Mouse (Mus musculus) neural tube, embryonic 14.5 days (tissue): ENCODE results near the gene Ift88. TPM values are rescaled to one million over a fixed set of nuclear protein-coding genes. Genes with fewer than 3 reads are reported as not detected.
"Not testable (repeated sequence)": the region's sequence is repeated elsewhere in the genome, so short reads cannot be mapped to it uniquely, and the experiment has no call there.

ENCODE experiments used
- ATAC-seq: fragments of 200-750 bp; cut with Nextera tagmentation; 2 replicates; pipeline ENCODE4 v1.8.0; 2017; ENCODE audit warnings: low read depth, mild to moderate bottlenecking, moderate TSS enrichment, moderate library complexity
- H3K27ac ChIP-seq: fragments of 300-500 bp; sonication (generic); 2 replicates; pipeline ENCODE4 v1.5.1; 2014; ENCODE audit warnings: low read depth, mild to moderate bottlenecking, control low read depth, low read length, moderate library complexity, mixed read lengths
- H3K27me3 ChIP-seq: fragments of 300-500 bp; sonication (generic); 2 replicates; pipeline ENCODE4 v1.6.1; 2014; ENCODE audit warnings: low read length; ENCODE audit not compliant: control insufficient read depth, insufficient read depth
- H3K36me3 ChIP-seq: fragments of 300-500 bp; sonication (generic); 2 replicates; pipeline ENCODE4 v1.6.1; 2014; ENCODE audit warnings: low read length, mixed read lengths; ENCODE audit not compliant: control insufficient read depth, insufficient read depth
- H3K4me1 ChIP-seq: fragments of 300-500 bp; sonication (generic); 2 replicates; pipeline ENCODE4 v1.6.1; 2014; ENCODE audit warnings: low read length; ENCODE audit not compliant: control insufficient read depth, insufficient read depth
- H3K4me2 ChIP-seq: fragments of 300-500 bp; sonication (generic); 2 replicates; pipeline ENCODE4 v1.6.1; 2014; ENCODE audit warnings: mild to moderate bottlenecking, low read depth, low read length, control low read depth
- H3K4me3 ChIP-seq: fragments of 300-500 bp; sonication (generic); 2 replicates; pipeline ENCODE4 v1.5.1; 2014; ENCODE audit warnings: low read depth, low read length, control low read depth, mixed read lengths
- H3K9ac ChIP-seq: fragments of 300-500 bp; sonication (generic); replicated peaks from 2 replicates; pipeline ENCODE4 v1.6.1; 2014; ENCODE audit warnings: low read depth, mild to moderate bottlenecking, control low read depth, low read length, mixed read lengths
- H3K9me3 ChIP-seq: fragments of 300-500 bp; sonication (generic); 2 replicates; pipeline ENCODE4 v1.6.1; 2016; ENCODE audit warnings: low read length; ENCODE audit not compliant: control insufficient read depth
- WGBS: fragments of 180-500 bp; shearing (Covaris S2); extraction: QIAGEN DNeasy Blood & Tissue Kit; methylation state at CpG from one replicate; pipeline ENCODE4 v1.1.7; 2014; 5-methylcytosine and 5-hydroxymethylcytosine counted together
- polyA plus RNA-seq: library from polyadenylated mRNA; unstranded; fragments of >200 nt; fragmentation: Nextera tagmentation; extraction: Ambion mirVana; gene quantifications from 2 replicates; pipeline ENCODE4 v1.2.1, GENCODE M21; 2014

Ift88 gene
- polyA plus RNA-seq, 1 experiment from 2014 or later, result 22.3 TPM

DNA sequence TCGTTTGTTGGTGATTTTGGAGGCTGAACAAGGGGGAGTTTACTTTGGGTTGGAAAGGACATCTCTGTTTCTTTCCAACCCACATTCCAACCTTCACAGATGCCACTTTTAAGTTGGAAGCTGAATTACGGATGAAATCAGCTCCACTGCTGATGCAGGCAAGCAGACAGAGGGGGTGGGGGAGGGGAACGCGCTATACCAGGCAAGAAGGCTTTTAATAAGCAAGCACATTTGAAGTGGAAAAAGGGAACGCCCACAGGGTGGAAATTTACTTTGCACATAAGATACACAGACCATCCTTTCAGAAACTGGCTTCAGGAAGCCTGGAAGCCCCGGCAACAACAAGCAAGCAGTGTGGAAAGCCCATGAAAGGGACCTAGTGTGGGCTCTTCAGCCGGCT is 11.7 kb upstream of the Ift88 start:
- ATAC-seq, result no peak
- WGBS, result 64% methylated on average over 7 of the region's 7 CpGs
- H3K27ac ChIP-seq, result no peak overlapping the region
- H3K4me2 ChIP-seq, result no peak overlapping the region
- no peaks in the 10 kb centered on the region for H3K27me3 ChIP-seq
- H3K9me3 ChIP-seq, result no peaks in the 10 kb centered on the region
- no peak overlapping the region for H3K9ac ChIP-seq
- no peaks in the 10 kb centered on the region for H3K4me1 ChIP-seq
- no peak overlapping the region for H3K4me3 ChIP-seq
- H3K36me3 ChIP-seq, result no peaks in the 10 kb centered on the region

GRCm38 (mm10) chr14:57417187-57417586 is 6.7 kb upstream of the Ift88 start:
- Histone ChIP-seq H3K27me3 (no peaks in the 10 kb centered on the region), H3K9me3 (no peaks in the 10 kb centered on the region), H3K27ac (no peak overlapping the region), H3K4me3 (no peak overlapping the region), H3K4me2 (no peak overlapping the region), H3K36me3 (no peaks in the 10 kb centered on the region), H3K9ac (no peak overlapping the region), H3K4me1 (no peaks in the 10 kb centered on the region)
- no peak for ATAC-seq
- 97% methylated on average over 2 of the region's 2 CpGs for WGBS

DNA sequence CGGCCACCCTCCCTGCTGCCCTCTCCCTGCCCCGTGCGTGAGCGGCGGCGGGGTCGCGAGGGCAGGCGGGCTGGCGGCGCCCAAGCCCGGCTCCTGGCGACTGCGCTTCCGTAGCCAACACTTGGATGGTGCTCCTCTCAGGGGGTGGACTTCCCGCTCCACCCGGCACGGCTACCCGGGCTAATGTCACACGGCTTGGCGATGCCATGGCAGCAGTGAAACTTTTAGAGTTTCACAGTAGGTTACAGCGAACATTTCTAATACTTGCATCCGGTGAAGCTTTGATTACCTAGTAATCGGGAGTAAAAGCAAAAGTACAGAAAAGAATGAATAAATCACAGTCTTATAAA is 325 bp downstream of the Ift88 start:
- H3K36me3 ChIP-seq, result no peaks in the 10 kb centered on the region
- H3K4me1 ChIP-seq, result no peaks in the 10 kb centered on the region
- ATAC-seq, result peak; percentile 86; the same call in 1 of the 2 replicates
- no peaks in the 10 kb centered on the region for H3K27me3 ChIP-seq
- peak overlapping the region; percentile 63 for H3K9ac ChIP-seq
- peak overlapping the region; percentile 69 for H3K4me2 ChIP-seq
- H3K9me3 ChIP-seq, result no peaks in the 10 kb centered on the region
- under 1% methylated on average over 24 of the region's 24 CpGs for WGBS
- H3K4me3 ChIP-seq, result peak overlapping the region; percentile 65
- peak overlapping the region; percentile 46; the same call in 1 of the 2 replicates for H3K27ac ChIP-seq

DNA sequence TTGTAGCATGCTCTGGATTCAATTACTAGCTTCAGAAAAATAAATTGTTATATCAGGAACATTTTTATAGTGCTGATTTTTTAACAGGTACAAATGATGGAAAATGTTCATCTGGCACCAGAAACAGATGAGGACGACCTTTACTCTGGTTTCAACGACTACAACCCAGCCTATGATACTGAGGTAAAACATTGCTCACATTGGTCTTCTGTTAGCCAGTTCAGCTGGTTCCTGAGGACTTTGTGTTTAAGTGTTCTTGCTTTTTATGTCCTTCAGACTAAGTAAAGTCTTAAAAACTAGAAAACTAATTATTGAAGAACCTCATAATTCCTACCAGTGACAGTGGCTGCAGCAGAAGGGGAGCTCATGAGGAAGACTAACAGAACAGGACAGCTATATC is 6.6 kb downstream of the Ift88 start:
- Histone ChIP-seq H3K4me1 (no peaks in the 10 kb centered on the region), H3K9me3 (no peaks in the 10 kb centered on the region)
- 91% methylated on average over 2 of the region's 2 CpGs for WGBS

GRCm38 (mm10) chr14:57452516-57452915 is 28.7 kb downstream of the Ift88 start:
- no peak overlapping the region for H3K4me3 ChIP-seq
- WGBS, result 91% methylated on average over 1 of the region's 1 CpGs
- no peak overlapping the region for H3K27ac ChIP-seq
- no peak for ATAC-seq
- no peak overlapping the region for H3K4me2 ChIP-seq
- H3K9me3 ChIP-seq, result no peaks in the 10 kb centered on the region
- H3K9ac ChIP-seq, result no peak overlapping the region
- H3K27me3 ChIP-seq, result no peaks in the 10 kb centered on the region
- H3K4me1 ChIP-seq, result no peaks in the 10 kb centered on the region
- peaks cover 5% of the 10 kb centered on the region; the same call in 1 of the 2 replicates for H3K36me3 ChIP-seq

More for the DNA sequence above, 6.6 kb downstream of the Ift88 start:
- no peak overlapping the region for H3K4me3 ChIP-seq
- no peak for ATAC-seq
- H3K9ac ChIP-seq, result no peak overlapping the region
- H3K4me2 ChIP-seq, result no peak overlapping the region
- no peaks in the 10 kb centered on the region for H3K27me3 ChIP-seq
- no peak overlapping the region for H3K27ac ChIP-seq
- no peaks in the 10 kb centered on the region for H3K36me3 ChIP-seq

DNA sequence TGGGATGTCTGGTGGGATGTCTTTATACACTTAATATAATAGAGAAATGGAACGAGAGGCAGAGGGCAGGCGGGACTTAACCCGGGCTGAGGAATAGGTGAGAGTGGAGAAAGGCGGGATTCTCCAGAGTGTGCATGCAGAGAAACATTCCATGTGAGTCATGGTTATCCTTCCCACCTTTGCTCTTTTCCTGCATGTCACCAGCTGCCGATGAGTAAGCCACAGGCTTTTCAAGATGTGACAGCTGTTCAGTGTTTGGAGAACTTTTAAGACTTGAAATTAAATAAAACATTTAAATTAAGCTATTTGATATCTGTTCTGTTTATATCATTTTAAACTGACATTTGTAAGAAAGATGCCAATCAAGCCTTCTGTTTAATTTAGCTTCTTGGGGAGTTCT is 36.0 kb downstream of the Ift88 start:
- ATAC-seq, result no peak

GRCm38 (mm10) chr14:57460326-57460725 is 36.5 kb downstream of the Ift88 start:
- not testable (repeated sequence) for H3K27ac ChIP-seq, H3K27me3 ChIP-seq, H3K4me1 ChIP-seq, H3K36me3 ChIP-seq, H3K4me2 ChIP-seq, H3K9ac ChIP-seq, H3K4me3 ChIP-seq, ATAC-seq, H3K9me3 ChIP-seq
- 80% methylated on average over 5 of the region's 5 CpGs for WGBS

More for the DNA sequence above, 36.0 kb downstream of the Ift88 start:
- Histone ChIP-seq H3K9me3 (no peaks in the 10 kb centered on the region), H3K4me3 (no peak overlapping the region), H3K36me3 (no peaks in the 10 kb centered on the region), H3K27ac (no peak overlapping the region), H3K9ac (no peak overlapping the region), H3K4me1 (no peaks in the 10 kb centered on the region), H3K27me3 (no peaks in the 10 kb centered on the region), H3K4me2 (no peak overlapping the region)
- 95% methylated on average over 5 of the region's 5 CpGs for WGBS

DNA sequence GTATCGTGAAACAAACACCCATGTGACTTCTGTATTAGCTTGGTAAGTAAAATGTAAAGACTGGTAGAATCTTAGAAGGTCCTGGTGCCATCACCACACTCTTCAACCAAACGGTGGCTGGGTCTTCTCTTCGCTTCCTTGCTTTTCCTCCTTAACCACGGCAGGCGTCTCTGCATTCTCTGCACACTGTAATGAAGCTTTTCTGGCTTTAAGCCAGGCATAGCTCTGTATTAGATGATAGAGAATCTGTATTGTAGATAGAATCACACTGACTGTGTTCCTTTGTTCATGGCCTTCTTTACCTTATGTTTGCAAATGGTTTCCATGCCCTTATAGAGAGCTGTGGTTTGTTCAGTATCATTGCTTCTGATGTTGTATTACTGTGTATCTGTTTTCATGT is 39.0 kb downstream of the Ift88 start:
- Histone ChIP-seq H3K9me3 (no peaks in the 10 kb centered on the region), H3K27ac (no peak overlapping the region), H3K27me3 (no peaks in the 10 kb centered on the region), H3K9ac (no peak overlapping the region), H3K4me3 (no peak overlapping the region), H3K4me1 (no peaks in the 10 kb centered on the region), H3K4me2 (no peak overlapping the region), H3K36me3 (no peaks in the 10 kb centered on the region)
- WGBS, result 89% methylated on average over 5 of the region's 5 CpGs
- ATAC-seq, result no peak

- Histone ChIP-seq H3K4me1 (no peaks in the 10 kb centered on the region), H3K27ac (no peak overlapping the region), H3K36me3 (no peaks in the 10 kb centered on the region), H3K4me3 (no peak overlapping the region), H3K9ac (no peak overlapping the region), H3K4me2 (no peak overlapping the region), H3K9me3 (no peaks in the 10 kb centered on the region), H3K27me3 (no peaks in the 10 kb centered on the region)
- 89% methylated on average over 2 of the region's 2 CpGs for WGBS
- no peak for ATAC-seq
These were observed 51.2 kb downstream of the Ift88 start for GRCm38 (mm10) chr14:57475057-57475456.

DNA sequence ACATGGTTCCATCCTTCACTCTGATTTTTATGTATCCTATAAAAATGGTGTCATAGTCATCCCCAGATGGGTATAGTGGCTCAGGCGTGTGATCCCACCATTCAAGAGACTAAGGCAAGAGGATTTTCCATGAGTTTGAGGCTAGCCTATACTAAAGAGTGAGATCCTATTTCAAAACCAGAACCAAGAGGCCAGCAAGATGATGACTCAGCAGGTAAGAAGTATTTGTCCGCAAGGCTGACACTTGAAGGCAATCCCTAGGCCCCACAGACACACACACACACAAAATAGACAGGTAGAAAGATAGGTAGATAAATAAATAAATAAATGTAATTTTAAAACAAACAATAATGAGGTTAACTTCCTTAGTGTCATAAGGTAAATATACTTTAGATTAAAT is 58.4 kb downstream of the Ift88 start:
- no peak overlapping the region for H3K4me2 ChIP-seq
- WGBS, result 93% methylated on average over 2 of the region's 2 CpGs
- H3K4me1 ChIP-seq, result no peaks in the 10 kb centered on the region
- ATAC-seq, result no peak
- H3K9ac ChIP-seq, result no peak overlapping the region
- no peaks in the 10 kb centered on the region for H3K36me3 ChIP-seq
- no peak overlapping the region for H3K27ac ChIP-seq
- H3K4me3 ChIP-seq, result no peak overlapping the region
- H3K9me3 ChIP-seq, result no peaks in the 10 kb centered on the region
- H3K27me3 ChIP-seq, result no peaks in the 10 kb centered on the region
